Mouse (Mus musculus) limb, embryonic 14.5 days (tissue): ENCODE data around the gene Rcn3. TPM values are rescaled to one million over a fixed set of nuclear protein-coding genes. Genes with fewer than 3 reads are reported as not detected.
A peak's percentile ranks its signal among the peaks of the same experiment; 100 is the strongest.

Experiments
- ATAC-seq: fragments of 200-750 bp; cut with Nextera tagmentation; 2 replicates; pipeline ENCODE4 v1.8.0; 2017; ENCODE audit warnings: low read depth, moderate number of reproducible peaks, moderate TSS enrichment; ENCODE audit not compliant: low FRiP score
- DNase-seq: peaks from one replicate; pipeline ENCODE4 v3.0.0-alpha.2; 2015; ENCODE audit warnings: low spot score
- H3K27ac ChIP-seq: fragments of 300-500 bp; sonication (generic); replicated peaks from 2 replicates; pipeline ENCODE4 v1.5.1; 2014; ENCODE audit warnings: low read depth, mild to moderate bottlenecking, low read length, moderate library complexity, mixed read lengths
- H3K27me3 ChIP-seq: fragments of 300-500 bp; sonication (generic); 2 replicates; pipeline ENCODE4 v1.6.1; 2014; ENCODE audit warnings: low read length, mixed read lengths; ENCODE audit not compliant: control insufficient read depth, insufficient read depth
- H3K36me3 ChIP-seq: fragments of 300-500 bp; sonication (generic); 2 replicates; pipeline ENCODE4 v1.6.1; 2014; ENCODE audit warnings: mild to moderate bottlenecking, low read length, moderate library complexity, mixed read lengths; ENCODE audit not compliant: control insufficient read depth, insufficient read depth
- H3K4me1 ChIP-seq: fragments of 300-500 bp; sonication (generic); 2 replicates; pipeline ENCODE4 v1.6.1; 2014; ENCODE audit warnings: antibody characterized with exemption, low read length, mixed read lengths; ENCODE audit not compliant: control insufficient read depth, insufficient read depth
- H3K4me2 ChIP-seq: fragments of 300-500 bp; sonication (generic); replicated peaks from 2 replicates; pipeline ENCODE4 v1.6.1; 2014; ENCODE audit warnings: low read depth, mild to moderate bottlenecking, low read length, moderate library complexity; ENCODE audit not compliant: severe bottlenecking
- H3K4me3 ChIP-seq: fragments of 300-500 bp; sonication (generic); replicated peaks from 2 replicates; pipeline ENCODE4 v1.5.1; 2014; ENCODE audit warnings: low read length
- H3K9ac ChIP-seq: fragments of 300-500 bp; sonication (generic); 2 replicates; pipeline ENCODE4 v1.6.1; 2014; ENCODE audit warnings: mild to moderate bottlenecking, low read depth, low read length, moderate library complexity; ENCODE audit not compliant: severe bottlenecking
- H3K9me3 ChIP-seq: fragments of 300-500 bp; sonication (generic); 2 replicates; pipeline ENCODE4 v1.6.1; 2016; ENCODE audit warnings: low read length; ENCODE audit not compliant: control insufficient read depth
- POLR2A ChIP-seq: fragments of 200-500 bp; IDR thresholded peaks from 2 replicates; pipeline ENCODE4 v1.8.0; 2012; ENCODE audit warnings: inconsistent platforms, mild to moderate bottlenecking, moderate library complexity, borderline replicate concordance; ENCODE audit not compliant: insufficient read depth, insufficient read length; ENCODE audit errors: extremely low read depth
- WGBS: fragments of 180-500 bp; shearing (Covaris S2); extraction: QIAGEN DNeasy Blood & Tissue Kit; methylation state at CpG from one replicate; pipeline ENCODE4 v1.1.7; 2014; 5-methylcytosine and 5-hydroxymethylcytosine counted together
- polyA plus RNA-seq, 2 experiments: library from polyadenylated mRNA; depleted of rRNA in 1 of 2; stranded (reverse) in 1 of 2; unstranded in 1 of 2; fragments of >200 nt; fragmentation: Nextera tagmentation in 1 of 2; extraction: Ambion mirVana in 1 of 2; gene quantifications; 2 replicates each; pipeline versions ENCODE4 v1.2.1 to v1.2.3; 2012 to 2014

The Rcn3 gene
- polyA plus RNA-seq, 2 experiments = 577 to 679 TPM

DNA sequence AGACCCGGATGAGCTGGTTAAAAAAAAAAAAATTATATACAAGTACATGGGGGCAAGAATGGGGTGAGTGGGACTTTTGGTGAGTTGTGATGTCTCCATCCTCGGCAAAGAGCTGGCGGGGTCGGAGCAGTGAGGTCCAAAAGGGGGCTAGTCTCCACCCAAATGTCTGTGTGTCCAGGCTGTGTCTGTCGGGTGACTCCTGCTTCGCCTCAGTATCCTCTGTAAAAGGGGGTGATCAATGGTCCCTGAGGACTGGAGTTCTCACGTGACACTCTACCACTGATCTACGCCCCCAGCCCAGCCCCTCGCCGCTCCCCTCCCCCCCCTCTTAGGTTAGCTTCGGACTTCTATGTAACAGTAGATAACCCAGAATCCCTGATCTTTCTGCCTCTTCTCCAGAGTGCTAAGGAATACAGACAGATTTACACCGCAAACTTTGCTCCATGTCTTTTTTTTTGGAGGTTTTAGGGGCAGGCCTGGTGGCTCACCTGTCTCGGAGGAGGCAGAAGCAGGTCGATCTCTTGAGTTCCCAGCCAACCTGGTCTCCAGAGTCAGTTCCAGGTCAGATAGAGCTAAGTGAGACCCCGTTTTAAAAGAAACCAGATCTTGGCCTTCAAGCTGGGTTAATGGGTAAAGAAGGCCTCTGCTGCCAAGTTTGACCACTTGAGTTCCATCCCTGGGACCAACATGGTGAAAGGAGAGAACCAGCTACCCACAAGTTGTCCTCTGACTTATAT lies 37.9 kb upstream of the Rcn3 start:
- peak overlapping the region; percentile 57 for H3K4me2 ChIP-seq
- H3K9ac ChIP-seq = peak overlapping the region; percentile 59
- H3K4me1 ChIP-seq = peaks cover 23% of the 10 kb centered on the region
- ATAC-seq (no peak), DNase-seq (no peak)
- H3K4me3 ChIP-seq = peak overlapping the region; percentile 96
- no peaks in the 10 kb centered on the region for H3K27me3 ChIP-seq
- no peak for TF ChIP-seq POLR2A
- H3K27ac ChIP-seq = peak overlapping the region; percentile 80; the same call in 1 of the 2 replicates
- H3K36me3 ChIP-seq = peaks cover 26% of the 10 kb centered on the region
- 63% methylated on average over 12 of the region's 15 CpGs for WGBS
- no peaks in the 10 kb centered on the region for H3K9me3 ChIP-seq

DNA sequence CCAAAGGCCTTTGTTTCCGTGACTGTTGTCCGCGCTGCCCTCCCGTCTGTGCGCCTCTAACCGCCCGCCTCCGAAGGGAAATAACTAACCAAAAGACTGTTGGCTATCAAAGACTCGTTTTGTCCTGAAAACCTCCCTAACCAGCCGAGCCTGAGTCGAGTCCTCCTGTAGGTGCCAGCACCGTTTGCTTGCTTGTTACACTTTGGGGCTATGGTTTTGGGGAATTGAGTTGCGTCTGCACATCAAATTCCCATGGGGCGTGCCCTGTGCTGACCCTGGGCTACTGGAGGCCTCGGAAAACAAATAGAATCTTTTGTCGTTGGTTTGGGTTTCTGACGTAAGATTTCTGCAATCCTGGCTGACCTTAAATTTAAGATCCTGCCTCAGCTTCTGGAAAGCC lies 37.3 kb upstream of the Rcn3 start:
- TF ChIP-seq POLR2A = no peak
- Histone ChIP-seq H3K9ac (peak overlapping the region; percentile 59), H3K4me3 (peak overlapping the region; percentile 96), H3K27me3 (no peaks in the 10 kb centered on the region), H3K27ac (peak overlapping the region; percentile 80), H3K9me3 (no peaks in the 10 kb centered on the region), H3K4me2 (peak overlapping the region; percentile 57), H3K4me1 (peaks cover 26% of the 10 kb centered on the region), H3K36me3 (peaks cover 30% of the 10 kb centered on the region)
- WGBS = 2% methylated on average over 17 of the region's 17 CpGs
- ATAC-seq = 0 out of 2 replicates have a peak, but pooled peaks have one; percentile 0
- DNase-seq = no peak

- Histone ChIP-seq H3K9me3 (no peaks in the 10 kb centered on the region), H3K27ac (peak within 1 kb of the TSS; percentile 91), H3K4me1 (peaks cover 26% of the 10 kb centered on the region), H3K36me3 (peaks cover 30% of the 10 kb centered on the region), H3K27me3 (no peaks in the 10 kb centered on the region), H3K4me2 (peak within 1 kb of the TSS; percentile 90), H3K9ac (peak within 1 kb of the TSS; percentile 99), H3K4me3 (peak within 1 kb of the TSS; percentile 96)
- DNase-seq = peak; percentile 99
- peak; percentile 98 for TF ChIP-seq POLR2A
- under 1% methylated on average over 39 of the region's 48 CpGs for WGBS
- ATAC-seq = peak; percentile 93
These were observed 36.7 kb upstream of the Rcn3 start, which contains the start of gene Rpl13a for GRCm38 (mm10) chr7:45128624-45129246. Gene Rpl13a (minus strand): TSS chr7:45128761.

- Histone ChIP-seq H3K27ac (peak overlapping the region; percentile 91), H3K27me3 (no peaks in the 10 kb centered on the region), H3K4me2 (peak overlapping the region; percentile 90), H3K4me3 (peak overlapping the region; percentile 96), H3K36me3 (peaks cover 36% of the 10 kb centered on the region), H3K9ac (peak overlapping the region; percentile 99), H3K9me3 (no peaks in the 10 kb centered on the region), H3K4me1 (peaks cover 31% of the 10 kb centered on the region)
- ATAC-seq = no peak
- WGBS = 1% methylated on average over 6 of the region's 6 CpGs
- no peak for TF ChIP-seq POLR2A
- DNase-seq = no peak
These were observed 35.7 kb upstream of the Rcn3 start for GRCm38 (mm10) chr7:45127700-45128224.
